Mouse (Mus musculus) heart, embryonic 10.5 days (tissue): ENCODE measurements around the gene Gm20388. TPM values are rescaled to one million over a fixed set of nuclear protein-coding genes. Genes with fewer than 3 reads are reported as not detected.

ENCODE experiments used
- DNase-seq: peaks from one replicate; pipeline ENCODE4 v3.0.0-alpha.2; 2017; ENCODE audit warnings: low spot score
- H3K27ac ChIP-seq: fragments of 300-500 bp; sonication (generic); 2 replicates; pipeline ENCODE4 v1.5.1; 2016; ENCODE audit warnings: mild to moderate bottlenecking
- H3K27me3 ChIP-seq: fragments of 300-500 bp; sonication (generic); 2 replicates; pipeline ENCODE4 v1.6.1; 2016; ENCODE audit warnings: mild to moderate bottlenecking; ENCODE audit not compliant: poor library complexity, insufficient read depth, severe bottlenecking
- H3K36me3 ChIP-seq: fragments of 300-500 bp; sonication (generic); 2 replicates; pipeline ENCODE4 v1.6.1; 2016; ENCODE audit warnings: mild to moderate bottlenecking, moderate library complexity
- H3K4me1 ChIP-seq: fragments of 300-500 bp; sonication (generic); 2 replicates; pipeline ENCODE4 v1.6.1; 2016; ENCODE audit warnings: mild to moderate bottlenecking
- H3K4me3 ChIP-seq: fragments of 300-500 bp; sonication (generic); 2 replicates; pipeline ENCODE4 v1.5.1; 2016; ENCODE audit warnings: mild to moderate bottlenecking, moderate library complexity
- H3K9me3 ChIP-seq: fragments of 300-500 bp; sonication (generic); 2 replicates; pipeline ENCODE4 v1.6.1; 2016; ENCODE audit warnings: mild to moderate bottlenecking, moderate library complexity
- WGBS: fragments of 180-500 bp; shearing (Covaris S2); methylation state at CpG from one replicate; pipeline ENCODE4 v1.1.7; 2016; 5-methylcytosine and 5-hydroxymethylcytosine counted together
- polyA plus RNA-seq: library from polyadenylated mRNA; unstranded; fragments of >200 nt; fragmentation: Nextera tagmentation; extraction: Ambion mirVana; gene quantifications from 2 replicates; pipeline ENCODE4 v1.2.1, GENCODE M21; 2016

Gm20388 gene
- polyA plus RNA-seq, 1 experiment from 2014 or later = 4.5 TPM

GRCm38 (mm10) chr8:124376406-124376805, 4465.8 kb downstream of the Gm20388 start:
- Histone ChIP-seq H3K9me3 (no peaks in the 10 kb centered on the region), H3K4me1 (0 out of 2 replicates have a peak, but pooled peaks cover 7% of the 10 kb centered on the region), H3K27ac (no peak overlapping the region), H3K27me3 (no peaks in the 10 kb centered on the region; the same call in 1 of the 2 replicates), H3K36me3 (no peaks in the 10 kb centered on the region), H3K4me3 (no peak overlapping the region)
- WGBS = 89% methylated on average over 12 of the region's 12 CpGs
- DNase-seq = no peak

- DNase-seq = no peak
- H3K27ac ChIP-seq = no peak overlapping the region
- no peaks in the 10 kb centered on the region for H3K9me3 ChIP-seq
- 0 out of 2 replicates have a peak, but pooled peaks cover 6% of the 10 kb centered on the region for H3K4me1 ChIP-seq
- H3K27me3 ChIP-seq = no peaks in the 10 kb centered on the region; the same call in 1 of the 2 replicates
- no peak overlapping the region for H3K4me3 ChIP-seq
- no peaks in the 10 kb centered on the region for H3K36me3 ChIP-seq
- WGBS = 68% methylated on average over 6 of the region's 6 CpGs
These were observed 4468.6 kb downstream of the Gm20388 start for GRCm38 (mm10) chr8:124379289-124379688.

GRCm38 (mm10) chr8:124382235-124382634, 4471.6 kb downstream of the Gm20388 start:
- no peaks in the 10 kb centered on the region for H3K36me3 ChIP-seq
- 0 out of 2 replicates have a peak, but pooled peaks cover 3% of the 10 kb centered on the region for H3K4me1 ChIP-seq
- no peak for DNase-seq
- no peaks in the 10 kb centered on the region for H3K9me3 ChIP-seq
- 58% methylated on average over 10 of the region's 10 CpGs for WGBS
- no peak overlapping the region for H3K4me3 ChIP-seq
- no peak overlapping the region for H3K27ac ChIP-seq
- no peaks in the 10 kb centered on the region; the same call in 1 of the 2 replicates for H3K27me3 ChIP-seq

GRCm38 (mm10) chr8:124384336-124384735, 4473.7 kb downstream of the Gm20388 start:
- Histone ChIP-seq H3K4me3 (no peak overlapping the region), H3K27ac (no peak overlapping the region), H3K9me3 (no peaks in the 10 kb centered on the region), H3K36me3 (no peaks in the 10 kb centered on the region), H3K27me3 (peaks cover 2% of the 10 kb centered on the region; the same call in 1 of the 2 replicates), H3K4me1 (peaks cover 4% of the 10 kb centered on the region; the same call in 1 of the 2 replicates)
- no peak for DNase-seq
- 90% methylated on average over 19 of the region's 19 CpGs for WGBS

- H3K27me3 ChIP-seq = 0 out of 2 replicates have a peak, but pooled peaks cover 4% of the 10 kb centered on the region
These were observed 4475.7 kb downstream of the Gm20388 start for GRCm38 (mm10) chr8:124386225-124386899.

GRCm38 (mm10) chr8:124389495-124389894, 4478.9 kb downstream of the Gm20388 start:
- no peak overlapping the region for H3K4me3 ChIP-seq
- WGBS = 83% methylated on average over 11 of the region's 11 CpGs
- peaks cover 21% of the 10 kb centered on the region; the same call in 1 of the 2 replicates for H3K4me1 ChIP-seq
- no peak for DNase-seq
- no peaks in the 10 kb centered on the region for H3K9me3 ChIP-seq
- no peak overlapping the region for H3K27ac ChIP-seq
- H3K27me3 ChIP-seq = 0 out of 2 replicates have a peak, but pooled peaks cover 4% of the 10 kb centered on the region
- H3K36me3 ChIP-seq = no peaks in the 10 kb centered on the region

More at GRCm38 (mm10) chr8:124386225-124386899, 4475.7 kb downstream of the Gm20388 start:
- peaks cover 10% of the 10 kb centered on the region; the same call in 1 of the 2 replicates for H3K4me1 ChIP-seq
- H3K27ac ChIP-seq = no peak overlapping the region
- no peak overlapping the region for H3K4me3 ChIP-seq
- 85% methylated on average over 23 of the region's 23 CpGs for WGBS
- no peaks in the 10 kb centered on the region for H3K9me3 ChIP-seq
- DNase-seq = no peak
- H3K36me3 ChIP-seq = no peaks in the 10 kb centered on the region

- Histone ChIP-seq H3K4me1 (peaks cover 21% of the 10 kb centered on the region; the same call in 1 of the 2 replicates), H3K36me3 (no peaks in the 10 kb centered on the region), H3K9me3 (no peaks in the 10 kb centered on the region), H3K4me3 (no peak overlapping the region), H3K27me3 (peaks cover 8% of the 10 kb centered on the region; the same call in 1 of the 2 replicates), H3K27ac (no peak overlapping the region)
- DNase-seq = no peak
- WGBS = 91% methylated on average over 7 of the region's 7 CpGs
These were observed 4480.6 kb downstream of the Gm20388 start for GRCm38 (mm10) chr8:124391191-124391590.

- Histone ChIP-seq H3K9me3 (no peaks in the 10 kb centered on the region), H3K27me3 (peaks cover 8% of the 10 kb centered on the region; the same call in 1 of the 2 replicates), H3K36me3 (no peaks in the 10 kb centered on the region), H3K4me3 (no peak overlapping the region), H3K27ac (no peak overlapping the region), H3K4me1 (peaks cover 24% of the 10 kb centered on the region; the same call in 1 of the 2 replicates)
- WGBS = 56% methylated on average over 10 of the region's 10 CpGs
- DNase-seq = no peak
These were observed 4481.8 kb downstream of the Gm20388 start for GRCm38 (mm10) chr8:124392271-124393012.

- peaks cover 13% of the 10 kb centered on the region; the same call in 1 of the 2 replicates for H3K27me3 ChIP-seq
- H3K9me3 ChIP-seq = no peaks in the 10 kb centered on the region
- peaks cover 25% of the 10 kb centered on the region; the same call in 1 of the 2 replicates for H3K4me1 ChIP-seq
- H3K36me3 ChIP-seq = no peaks in the 10 kb centered on the region
- DNase-seq = no peak
- H3K4me3 ChIP-seq = no peak overlapping the region
- whole genome bisulfite sequencing = 69% methylated on average over 5 of the region's 5 CpGs
- H3K27ac ChIP-seq = no peak overlapping the region
These were observed 4482.4 kb downstream of the Gm20388 start for GRCm38 (mm10) chr8:124393013-124393412.

- H3K4me1 ChIP-seq = peaks cover 27% of the 10 kb centered on the region
- H3K4me3 ChIP-seq = no peak overlapping the region
- H3K27me3 ChIP-seq = peaks cover 16% of the 10 kb centered on the region; the same call in 1 of the 2 replicates
- WGBS = 79% methylated on average over 4 of the region's 4 CpGs
- no peaks in the 10 kb centered on the region for H3K36me3 ChIP-seq
- H3K9me3 ChIP-seq = no peaks in the 10 kb centered on the region
- no peak overlapping the region for H3K27ac ChIP-seq
- DNase-seq = no peak
These were observed 4483.3 kb downstream of the Gm20388 start for GRCm38 (mm10) chr8:124393927-124394326.

GRCm38 (mm10) chr8:124394951-124395350, 4484.3 kb downstream of the Gm20388 start:
- Histone ChIP-seq H3K36me3 (no peaks in the 10 kb centered on the region), H3K4me1 (peaks cover 26% of the 10 kb centered on the region; the same call in 1 of the 2 replicates), H3K9me3 (no peaks in the 10 kb centered on the region), H3K27ac (no peak overlapping the region), H3K27me3 (peaks cover 11% of the 10 kb centered on the region; the same call in 1 of the 2 replicates), H3K4me3 (no peak overlapping the region)
- WGBS = 81% methylated on average over 7 of the region's 7 CpGs
- DNase-seq = no peak
